Comparison of ENCODE assay signal across 12 mouse cellular contexts in genomic region chr5:16002431-16003063, GRCm38 (mm10).
DNase-seq lines count a peak whose midpoint lies in the region; ATAC-seq and TF ChIP-seq lines count a peak whose summit lies in the region.
"Had no signal": no experiment of that assay in that cellular context is flagged by ENCODE, and none has a peak within 500 bp of the region (broad histone marks: within the 10 kb centered on the region; RNA-seq: fewer than 3 reads in every experiment).

No protein-coding gene starts in this region.

- H3K4me1 ChIP-seq in embryonic facial prominence, embryonic 14.5 days (ENCODE audit: control insufficient read depth, insufficient read depth, low read length), result 0 out of 2 replicates have a peak, but pooled peaks cover 8% of the 10 kb centered on the region
- peaks cover 25% of the 10 kb centered on the region for H3K4me1 ChIP-seq in hindbrain, embryonic 15.5 days (replicated peaks)
- H3K4me1 ChIP-seq in neural tube, embryonic 12.5 days, result peaks cover 8% of the 10 kb centered on the region; the same call in 1 of the 2 replicates
- H3K4me1 ChIP-seq in cerebellum, adult 2 months (ENCODE audit: control insufficient read depth, insufficient read depth, low read length), result peaks cover 12% of the 10 kb centered on the region

- TF ChIP-seq CTCF in cerebellum, adult 2 months (IDR thresholded peaks at IDR 0.05; ENCODE audit: borderline replicate concordance, insufficient read depth, low read depth, low read length), result no peak

- DNase-seq in kidney, postnatal 4 days, result peak; percentile 12 to 13
- DNase-seq in kidney, postnatal 10 days, result no peak
- peak; percentile 29 for DNase-seq in embryonic facial prominence, embryonic 14.5 days (ENCODE audit: low spot score)
- no peak for DNase-seq in thymus, postnatal 14 days
- no peak for DNase-seq in right cerebral cortex, postnatal 25 days
- DNase-seq in cerebellum, adult 2 months, result no peak
- DNase-seq: heart, adult 18-20 months; kidney, adult 9 months; liver had no signal

- no peaks in the 10 kb centered on the region for H3K9me3 ChIP-seq in embryonic facial prominence, embryonic 14.5 days (ENCODE audit: control insufficient read depth, low read length)
- H3K9me3 ChIP-seq in hindbrain, embryonic 15.5 days, result no peaks in the 10 kb centered on the region
- H3K9me3 ChIP-seq in neural tube, embryonic 12.5 days, result no peaks in the 10 kb centered on the region

- no peak overlapping the region for H3K4me3 ChIP-seq in embryonic facial prominence, embryonic 14.5 days (ENCODE audit: low read depth, low read length)
- H3K4me3 ChIP-seq in hindbrain, embryonic 15.5 days, result no peak overlapping the region
- H3K4me3 ChIP-seq in neural tube, embryonic 12.5 days, result no peak overlapping the region
- H3K4me3 ChIP-seq in cerebellum, adult 2 months (replicated peaks; ENCODE audit: insufficient read depth, low read depth, low read length), result no peak overlapping the region

- no peak overlapping the region; the same call in 1 of the 2 replicates for H3K27ac ChIP-seq in embryonic facial prominence, embryonic 14.5 days (replicated peaks; ENCODE audit: low read depth, low read length)
- H3K27ac ChIP-seq in hindbrain, embryonic 15.5 days (replicated peaks), result peak overlapping the region; percentile 33
- H3K27ac ChIP-seq in neural tube, embryonic 12.5 days, result no peak overlapping the region; the same call in 1 of the 2 replicates
- H3K27ac ChIP-seq in cerebellum, adult 2 months (ENCODE audit: insufficient read depth, low read length), result no peak overlapping the region

- no peaks in the 10 kb centered on the region for H3K36me3 ChIP-seq in embryonic facial prominence, embryonic 14.5 days (ENCODE audit: control insufficient read depth, insufficient read depth, low read length)
- H3K36me3 ChIP-seq in hindbrain, embryonic 15.5 days, result no peaks in the 10 kb centered on the region
- H3K36me3 ChIP-seq in neural tube, embryonic 12.5 days, result no peaks in the 10 kb centered on the region

- no peak overlapping the region for H3K4me2 ChIP-seq in embryonic facial prominence, embryonic 14.5 days (ENCODE audit: low read depth, low read length)
- H3K4me2 ChIP-seq in hindbrain, embryonic 15.5 days, result peak overlapping the region; percentile 5; the same call in 1 of the 2 replicates
- peak overlapping the region; percentile 37; the same call in 1 of the 2 replicates for H3K4me2 ChIP-seq in neural tube, embryonic 12.5 days (replicated peaks)

- no peak for TF ChIP-seq POLR2A in cerebellum, adult 2 months (IDR thresholded peaks at IDR 0.05; ENCODE audit: borderline replicate concordance, insufficient read depth, low read length)

- no peaks in the 10 kb centered on the region for H3K27me3 ChIP-seq in embryonic facial prominence, embryonic 14.5 days (replicated peaks; ENCODE audit: control insufficient read depth, insufficient read depth, low read length)
- H3K27me3 ChIP-seq in hindbrain, embryonic 15.5 days, result peaks cover 13% of the 10 kb centered on the region; the same call in 1 of the 2 replicates
- H3K27me3 ChIP-seq in neural tube, embryonic 12.5 days (replicated peaks), result peaks cover 47% of the 10 kb centered on the region
- H3K27me3 ChIP-seq in cerebellum, adult 2 months (ENCODE audit: control insufficient read depth, insufficient read depth, low read length), result no peaks in the 10 kb centered on the region

- 28% methylated on average over 9 of the region's 9 CpGs for WGBS in embryonic facial prominence, embryonic 14.5 days
- WGBS in hindbrain, embryonic 15.5 days, result 11% methylated on average over 9 of the region's 9 CpGs
- 3% methylated on average over 9 of the region's 9 CpGs for WGBS in neural tube, embryonic 12.5 days
- 57% methylated on average over 9 of the region's 9 CpGs for WGBS in cerebellum, adult 2 months

- no peak for ATAC-seq in embryonic facial prominence, embryonic 14.5 days (ENCODE audit: low read depth)
- no peak for ATAC-seq in hindbrain, embryonic 15.5 days (ENCODE audit: low FRiP score, low read depth)
- ATAC-seq in neural tube, embryonic 12.5 days (ENCODE audit: low FRiP score, low read depth), result peak; percentile 87
- ATAC-seq: activated CD4-positive, CD25-positive, alpha-beta regulatory T cell, adult 4 months had no signal

- no peak overlapping the region for H3K9ac ChIP-seq in embryonic facial prominence, embryonic 14.5 days (ENCODE audit: low read depth, low read length)
- H3K9ac ChIP-seq in hindbrain, embryonic 15.5 days, result no peak overlapping the region; the same call in 1 of the 2 replicates
- H3K9ac ChIP-seq in neural tube, embryonic 12.5 days, result no peak overlapping the region

Comparison
In these comparisons a context has a peak if more than half of its experiments do, and no peak if none do; other contexts are left out.
1. DNase-seq: peak in kidney, postnatal 4 days (2 of 2) and embryonic facial prominence, embryonic 14.5 days (single experiment); none in kidney, postnatal 10 days (single experiment), thymus, postnatal 14 days (single experiment), right cerebral cortex, postnatal 25 days (single experiment) and cerebellum, adult 2 months (0 of 2).